Mouse (Mus musculus) kidney, adult 11 months (tissue): ENCODE measurements at regions not wholly inside any gene's neighbourhood (a gene's known extent, or its start where the extent isn't known, plus 50 kb on each side); places are given as distances from the start of the nearest gene placed in this dataset.

Experiments used
- DNase-seq: peaks from one replicate; pipeline ENCODE4 v3.0.0; 2022

GRCm38 (mm10) chr10:91875450-91875849 is 694.3 kb upstream of the Tmpo start:
- no peak for DNase-seq

DNA sequence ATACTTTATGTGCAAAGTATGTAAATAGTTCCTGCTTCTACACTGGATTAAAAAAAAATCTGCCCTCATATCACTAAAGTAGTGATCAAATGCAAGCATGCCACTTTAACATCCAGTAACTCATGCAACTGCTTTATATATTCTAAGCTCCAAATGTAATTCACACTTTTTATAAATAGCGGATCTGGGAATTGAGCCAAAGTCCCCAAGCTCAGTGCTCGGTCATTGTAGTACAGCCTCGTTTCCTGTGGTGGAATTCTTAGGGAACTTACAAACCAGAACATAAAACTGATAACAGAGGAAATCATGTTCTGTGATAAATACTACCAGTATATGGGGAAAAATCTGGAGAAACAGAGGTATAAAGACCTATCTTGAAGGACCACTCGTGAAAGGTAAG is 690.1 kb upstream of the Tmpo start:
- no peak for DNase-seq

DNA sequence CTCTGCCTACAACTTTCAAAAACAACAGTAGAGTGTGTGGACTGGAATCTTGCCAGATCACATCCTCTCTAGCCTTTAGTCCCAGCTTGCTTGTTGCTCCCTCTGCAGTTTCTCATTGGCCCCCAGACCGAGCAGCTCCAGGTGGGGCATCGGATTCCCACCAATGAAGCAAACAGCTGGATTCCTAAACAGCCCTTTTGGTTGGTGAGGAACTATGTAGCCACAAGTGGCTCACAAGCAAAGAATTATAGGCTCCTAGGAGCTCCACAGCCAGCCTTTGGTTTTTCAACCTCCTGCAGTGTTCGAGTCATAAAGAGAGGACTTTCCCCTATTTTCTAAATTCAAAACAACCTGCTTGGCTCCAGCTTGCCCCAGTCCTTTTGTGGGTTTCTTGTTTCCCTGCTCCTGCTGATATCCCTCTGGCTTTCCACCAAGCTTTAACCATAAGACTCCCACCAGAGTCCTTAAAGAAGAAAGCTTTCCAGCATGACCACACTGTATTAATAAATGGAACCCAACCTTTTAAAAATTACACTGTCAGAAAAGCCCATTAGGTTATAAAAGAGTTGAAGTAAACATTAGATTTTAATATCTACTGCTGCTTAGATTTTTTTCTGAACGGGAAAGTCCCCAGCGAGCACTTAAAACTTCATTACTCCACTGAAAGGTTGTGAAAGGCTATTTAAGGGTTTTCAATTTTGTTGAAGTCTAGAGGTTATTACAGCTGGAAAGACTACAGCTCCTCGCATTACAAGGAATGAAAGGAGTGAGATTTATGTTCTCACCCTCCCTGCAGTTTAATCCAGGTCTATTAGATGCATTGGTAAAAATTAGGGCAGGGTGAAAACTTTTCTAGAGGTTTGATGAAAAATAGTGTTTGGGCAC is 677.8 kb upstream of the Tmpo start:
- no peak for DNase-seq

- DNase-seq, result no peak
These were observed 646.0 kb upstream of the Tmpo start for GRCm38 (mm10) chr10:91827074-91827473.

GRCm38 (mm10) chr10:91823499-91823898 is 642.4 kb upstream of the Tmpo start:
- DNase-seq, result no peak

DNA sequence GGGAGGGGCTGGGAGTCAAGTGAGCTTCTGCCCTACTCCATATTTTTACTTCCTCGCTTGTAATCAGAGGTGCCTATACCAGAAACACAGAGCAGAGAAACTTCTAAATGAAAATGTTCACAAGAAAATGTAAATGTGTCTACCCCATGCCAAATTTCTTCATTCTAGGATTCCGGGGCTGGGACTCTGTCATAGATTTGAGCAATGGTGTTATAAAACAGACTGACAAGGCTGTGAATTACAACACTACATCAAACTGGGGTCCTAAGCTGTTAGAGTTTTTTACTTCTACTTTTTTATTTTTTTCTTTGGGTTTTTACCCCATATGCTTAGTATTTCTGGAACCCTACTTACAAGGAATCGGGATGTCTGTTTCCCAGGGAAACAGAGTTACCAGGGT is 623.8 kb upstream of the Tmpo start:
- no peak for DNase-seq
